Mouse (Mus musculus) small intestine, adult 10 weeks (tissue): ENCODE data around the gene Mnx1. TPM values are rescaled to one million over a fixed set of nuclear protein-coding genes. Genes with fewer than 3 reads are reported as not detected.

Source experiments
- polyA plus RNA-seq: library from polyadenylated mRNA; stranded (reverse); fragments of 350-450 nt; fragmentation: Illumina TruSeq; extraction: RNeasy Lipid Tissue Mini Kit (QIAGEN cat#74804); gene quantifications from one replicate; pipeline ENCODE4 v1.2.3, GENCODE M21; 2014; ENCODE audit warnings: low replicate concordance

Gene Mnx1
- polyA plus RNA-seq = 0.78 TPM

GRCm38 (mm10) chr5:29478208-29479197 is at the start of gene Mnx1:
TSS of gene Mnx1 (minus strand) at chr5:29478470.

GRCm38 (mm10) chr5:29434228-29434871 is 43.9 kb downstream of the Mnx1 start, which contains the start of gene Nom1:
TSS of gene Nom1 (plus strand) at chr5:29434664.

Other genes with a start within 250 kb of the Mnx1 start
- 12.3 TPM for gene Lmbr1, start 100.1 kb downstream of the Mnx1 start, polyA plus RNA-seq
- gene Nom1, start 43.8 kb downstream of the Mnx1 start, polyA plus RNA-seq = 7.8 TPM
- 31.4 TPM for gene Ube3c, start 90.8 kb upstream of the Mnx1 start, polyA plus RNA-seq